Mouse (Mus musculus) gastrocnemius, adult 2 months (tissue): ENCODE results near the gene Prkcq. TPM values are rescaled to one million over a fixed set of nuclear protein-coding genes. Genes with fewer than 3 reads are reported as not detected.

ENCODE experiments used
- DNase-seq: peaks from one replicate; pipeline ENCODE4 v3.0.0; 2022
- H3K27ac ChIP-seq: fragments of 200-600 bp; 2 replicates; pipeline ENCODE4 v1.8.1; 2022; ENCODE audit warnings: mild to moderate bottlenecking
- H3K4me3 ChIP-seq: fragments of 200-600 bp; 2 replicates; pipeline ENCODE4 v1.8.1; 2022; ENCODE audit warnings: mild to moderate bottlenecking, moderate library complexity
- CTCF ChIP-seq: fragments of 200-600 bp; IDR thresholded peaks from 2 replicates; pipeline ENCODE4 v1.8.1; 2022; ENCODE audit warnings: antibody characterized with exemption, mild to moderate bottlenecking, moderate library complexity
- intact Hi-C: fragments of 180-260 bp; cut with DNase I; formaldehyde crosslinking; loops from one replicate; pipeline ENCODE4 v1.15.1; 2025
- total RNA-seq, 2 experiments: library from RNA; stranded (reverse); gene quantifications; 2 replicates each; pipeline ENCODE4 v1.2.3; 2021

Gene Prkcq
- total RNA-seq, 2 experiments from 2014 or later, result 75.5 to 85.1 TPM

DNA sequence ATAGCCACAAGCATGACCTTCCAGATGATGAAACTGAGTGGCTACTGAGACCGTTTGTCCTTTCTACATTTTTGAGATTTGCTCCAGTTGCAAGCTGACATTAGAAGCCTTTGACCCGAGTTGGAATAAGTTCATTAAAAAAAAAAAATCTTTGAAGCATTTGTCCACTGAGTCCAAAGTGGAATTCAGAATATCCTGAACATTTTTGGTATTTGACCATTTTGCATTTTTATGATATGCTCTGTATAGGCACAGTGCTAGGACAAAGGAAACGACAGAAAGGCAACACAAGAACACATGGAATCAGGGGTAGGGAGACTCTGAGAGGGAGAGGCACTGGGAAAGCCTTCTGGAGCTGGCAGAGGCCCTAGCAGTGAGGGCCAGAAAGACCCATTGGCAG, 9.2 kb upstream of the Prkcq start:
- no peak for TF ChIP-seq CTCF
- Histone ChIP-seq H3K27ac (no peak overlapping the region), H3K4me3 (no peak overlapping the region)
- intact Hi-C loops, result no loop called here
- DNase-seq, result no peak

DNA sequence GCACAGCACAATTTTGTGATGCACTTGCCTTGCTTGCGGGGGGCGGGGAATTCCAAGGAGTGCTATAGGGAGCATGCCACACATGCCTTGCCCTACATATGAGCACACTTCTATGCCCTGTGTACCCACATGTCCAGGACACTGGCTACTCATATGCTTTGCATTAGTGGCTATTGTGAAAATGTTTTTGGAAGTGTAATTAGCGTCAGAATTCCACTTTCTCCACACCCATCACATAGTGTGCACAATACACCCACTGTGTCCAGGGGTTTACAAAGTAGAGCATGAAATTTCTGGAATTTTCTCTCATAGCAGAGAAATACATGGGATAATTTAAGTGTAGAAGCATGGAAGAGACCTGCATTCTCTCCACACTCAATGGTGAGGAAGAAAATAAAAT, 7.7 kb upstream of the Prkcq start:
- no peak for DNase-seq
- no peak for TF ChIP-seq CTCF
- H3K4me3 ChIP-seq, result no peak overlapping the region
- H3K27ac ChIP-seq, result no peak overlapping the region
- intact Hi-C loops, result no loop called here

DNA sequence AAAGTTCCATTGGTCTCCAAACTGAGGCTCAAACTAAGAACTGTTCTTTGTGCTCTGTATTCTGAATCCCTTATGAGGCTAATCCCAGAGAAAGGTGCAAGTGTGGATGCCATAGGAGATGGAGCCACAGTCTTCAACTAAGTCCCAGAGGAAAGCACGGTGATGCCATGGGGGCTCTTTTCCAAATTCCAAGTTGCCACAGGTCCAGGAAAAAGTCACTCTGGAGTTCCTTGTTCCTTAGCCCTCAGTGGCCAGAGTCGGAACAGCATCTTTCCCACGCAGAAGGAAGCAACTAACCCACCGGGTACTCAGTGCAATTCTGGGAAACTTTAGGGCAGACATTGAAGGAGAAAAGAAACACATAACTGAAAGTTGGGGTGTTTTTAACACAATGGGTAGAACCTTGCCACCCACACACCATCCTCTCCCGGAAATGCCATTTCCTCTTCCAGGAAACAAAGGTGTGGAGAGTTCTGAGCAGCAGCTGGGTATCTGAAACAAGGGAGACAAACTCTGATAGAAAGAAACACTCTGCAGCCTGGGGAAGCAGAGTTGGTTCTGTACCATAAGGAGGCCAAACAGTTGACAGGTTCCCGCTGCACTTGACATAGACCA, 2.1 kb upstream of the Prkcq start:
- TF ChIP-seq CTCF, result no peak
- no peak for DNase-seq
- intact Hi-C loops, result loop anchor here (5.0 to 10.0 kb wide), 5 partner anchors 38 to 355 kb away; no protein-coding TSS in a partner anchor
- no peak overlapping the region for H3K4me3 ChIP-seq
- no peak overlapping the region for H3K27ac ChIP-seq

DNA sequence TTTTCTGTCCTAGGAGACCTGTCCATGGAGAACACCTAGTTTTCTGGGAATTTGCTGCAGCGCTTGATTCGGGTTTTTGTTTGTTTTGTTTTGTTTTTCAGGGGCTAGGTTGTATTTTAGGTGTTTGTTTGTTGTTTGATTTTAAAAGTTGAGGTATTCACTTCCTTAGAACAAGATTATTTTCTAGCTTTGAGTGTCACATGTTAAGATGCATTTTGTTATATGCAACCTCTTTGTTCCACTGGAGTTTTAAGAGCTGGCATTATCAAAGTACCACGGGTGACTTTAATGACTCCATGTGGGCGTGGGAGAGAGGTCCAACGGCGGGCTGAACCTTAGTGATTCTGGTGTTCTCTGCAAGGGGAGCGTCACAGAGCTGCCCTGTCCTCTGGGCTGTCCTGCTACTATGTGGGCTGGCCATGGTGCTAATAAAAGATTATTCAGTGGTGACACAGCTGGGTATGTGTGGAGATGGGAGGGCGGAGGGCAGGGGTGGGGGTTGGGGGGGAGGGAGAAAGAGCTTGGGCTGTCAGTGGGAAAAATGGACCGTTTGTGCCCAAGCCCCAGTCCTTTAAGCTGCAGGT, 1.0 kb downstream of the Prkcq start:
- Histone ChIP-seq H3K27ac (peak overlapping the region; percentile 96), H3K4me3 (peak overlapping the region; percentile 84)
- no peak for TF ChIP-seq CTCF
- intact Hi-C loops, result loop anchor here (2.0 to 10.0 kb wide), 6 partner anchors 41 to 352 kb away; no protein-coding TSS in a partner anchor
- peak; percentile 64 for DNase-seq

DNA sequence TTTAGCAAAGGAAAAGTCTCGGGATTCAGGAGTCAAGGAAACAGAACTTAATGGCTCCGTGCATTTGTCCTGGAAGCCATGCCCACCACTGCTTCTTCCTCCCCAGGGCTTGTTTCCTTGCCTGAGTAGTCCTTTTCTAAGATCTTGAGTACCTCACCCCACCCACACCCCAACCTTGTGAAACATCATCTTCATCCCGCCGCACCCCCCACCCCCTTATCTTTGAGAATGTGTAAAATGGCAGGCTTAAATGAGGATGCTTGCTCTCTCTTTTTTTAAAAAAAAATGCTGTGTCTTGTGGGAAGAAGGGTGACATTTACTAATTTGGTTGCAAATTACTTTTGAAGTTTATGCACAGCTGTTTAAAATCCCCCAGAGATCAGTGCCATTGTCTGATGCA, 1.6 kb downstream of the Prkcq start:
- peak overlapping the region; percentile 84 for H3K4me3 ChIP-seq
- H3K27ac ChIP-seq, result peak overlapping the region; percentile 96
- intact Hi-C loops, result loop anchor here (2.0 to 10.0 kb wide), 6 partner anchors 41 to 351 kb away; no protein-coding TSS in a partner anchor

DNA sequence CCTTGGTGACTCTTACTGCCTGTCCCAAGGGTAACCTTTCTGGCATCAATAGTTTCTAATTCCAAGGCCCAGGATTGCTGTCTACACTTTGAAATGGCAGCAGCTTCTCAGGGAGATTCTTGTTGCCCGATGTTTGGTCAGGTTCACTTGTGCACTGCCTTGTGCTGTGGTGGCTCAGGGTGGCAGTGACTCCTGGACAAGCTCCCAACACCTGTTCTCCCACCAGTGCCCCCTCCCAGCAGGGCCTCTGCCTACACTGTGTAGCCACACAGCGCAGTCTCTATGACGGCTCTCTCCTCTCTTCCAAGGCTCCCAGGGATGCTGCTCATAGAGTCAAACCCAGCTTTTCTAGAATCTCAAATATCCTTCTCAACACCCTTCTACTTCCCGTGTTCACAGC, 2.2 kb downstream of the Prkcq start:
- peak overlapping the region; percentile 96 for H3K27ac ChIP-seq
- no peak for TF ChIP-seq CTCF
- DNase-seq, result peak; percentile 80
- intact Hi-C loops, result loop anchor here (5.0 to 10.0 kb wide), 5 partner anchors 42 to 351 kb away; no protein-coding TSS in a partner anchor
- peak overlapping the region; percentile 84 for H3K4me3 ChIP-seq

More for the DNA sequence above, 1.6 kb downstream of the Prkcq start:
- TF ChIP-seq CTCF, result no peak
- no peak for DNase-seq

DNA sequence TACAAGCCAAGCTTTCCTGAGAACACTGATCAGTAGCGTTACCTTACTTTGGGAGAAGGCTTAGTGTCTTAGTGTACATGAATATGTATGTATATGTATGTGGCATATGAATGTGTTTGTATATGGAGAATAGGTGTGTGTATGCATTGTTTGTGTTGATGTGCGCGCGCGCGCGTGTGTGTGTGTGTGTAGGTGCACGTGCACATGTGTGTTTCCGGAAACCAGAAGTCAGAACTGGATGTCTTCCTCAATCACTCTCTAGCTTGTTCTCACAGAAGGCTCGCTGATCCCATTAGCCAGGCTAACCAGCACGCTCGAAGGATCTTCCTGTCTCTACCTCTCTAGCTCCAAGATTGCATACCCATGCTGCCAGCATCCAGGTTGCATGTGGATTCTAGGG, 6.0 kb downstream of the Prkcq start:
- intact Hi-C loops, result loop anchor here (10.0 kb wide), 2 partner anchors 107 to 347 kb away; no protein-coding TSS in a partner anchor
- Histone ChIP-seq H3K4me3 (no peak overlapping the region), H3K27ac (no peak overlapping the region; the same call in 1 of the 2 replicates)
- TF ChIP-seq CTCF, result no peak
- DNase-seq, result no peak

DNA sequence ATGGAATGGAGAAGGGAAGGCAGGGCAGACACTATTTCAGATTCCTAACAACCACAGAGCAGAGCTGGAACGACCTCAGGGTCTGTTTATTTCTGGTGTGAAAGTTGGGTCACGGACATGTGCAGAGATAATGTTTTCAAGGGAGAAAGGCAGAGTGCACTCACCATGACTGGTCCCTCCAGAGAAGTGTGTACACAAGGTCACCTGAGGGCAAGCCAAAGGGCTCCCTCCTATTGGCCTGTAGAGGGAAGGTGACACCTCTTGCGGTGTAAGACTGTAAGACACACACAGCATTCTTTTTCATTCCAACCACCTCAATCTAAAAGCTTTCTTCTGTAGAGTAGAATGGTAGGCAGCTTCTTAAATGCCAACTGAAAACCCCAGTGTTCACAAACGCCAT, 9.6 kb downstream of the Prkcq start:
- Histone ChIP-seq H3K4me3 (no peak overlapping the region), H3K27ac (peak overlapping the region; percentile 80)
- TF ChIP-seq CTCF, result no peak
- peak; percentile 59 for DNase-seq
- intact Hi-C loops, result no loop called here

DNA sequence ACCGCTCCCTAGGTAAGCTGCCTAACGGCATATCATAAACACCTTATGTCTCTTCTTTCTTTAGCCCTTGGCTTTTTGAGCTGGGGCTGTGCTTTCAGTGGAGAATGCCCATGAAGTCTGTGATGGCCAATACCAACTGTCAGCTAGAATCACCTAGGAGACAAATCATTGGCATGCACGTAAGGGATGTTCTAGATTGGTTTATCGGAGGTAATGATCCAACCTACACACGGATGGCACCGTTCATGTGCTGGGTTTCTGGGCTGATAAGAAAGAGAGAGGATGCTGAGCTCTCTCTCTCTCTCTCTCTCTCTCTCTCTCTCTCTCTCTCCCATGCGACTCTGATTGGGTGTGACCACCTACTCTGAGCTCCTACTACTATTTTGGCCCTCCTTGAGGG, 10.2 kb downstream of the Prkcq start:
- intact Hi-C loops, result no loop called here
- peak overlapping the region; percentile 80 for H3K27ac ChIP-seq
- TF ChIP-seq CTCF, result no peak
- no peak for DNase-seq
- no peak overlapping the region for H3K4me3 ChIP-seq

DNA sequence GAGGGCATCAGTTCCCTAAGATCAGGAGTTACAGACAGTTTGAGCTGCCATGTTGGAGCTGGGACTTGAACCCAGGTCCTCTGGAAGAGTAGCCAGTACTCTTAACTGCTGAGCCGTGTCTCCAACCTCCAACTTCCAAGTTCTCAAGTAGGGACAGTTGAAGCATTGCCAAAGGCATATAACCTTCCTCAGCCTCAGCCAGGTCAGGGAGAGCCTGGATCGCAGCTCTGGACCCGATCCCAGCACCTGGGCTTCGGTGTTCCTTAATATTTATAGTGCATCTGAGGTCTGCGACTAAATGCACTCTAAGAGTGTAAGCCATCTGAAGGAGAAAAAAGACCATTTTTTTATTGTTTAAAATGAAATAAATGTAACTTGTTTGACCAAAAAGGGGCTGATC, 12.1 kb downstream of the Prkcq start:
- H3K4me3 ChIP-seq, result no peak overlapping the region
- peak overlapping the region; percentile 62 for H3K27ac ChIP-seq
- peak; percentile 87 for DNase-seq
- no peak for TF ChIP-seq CTCF
- intact Hi-C loops, result no loop called here

DNA sequence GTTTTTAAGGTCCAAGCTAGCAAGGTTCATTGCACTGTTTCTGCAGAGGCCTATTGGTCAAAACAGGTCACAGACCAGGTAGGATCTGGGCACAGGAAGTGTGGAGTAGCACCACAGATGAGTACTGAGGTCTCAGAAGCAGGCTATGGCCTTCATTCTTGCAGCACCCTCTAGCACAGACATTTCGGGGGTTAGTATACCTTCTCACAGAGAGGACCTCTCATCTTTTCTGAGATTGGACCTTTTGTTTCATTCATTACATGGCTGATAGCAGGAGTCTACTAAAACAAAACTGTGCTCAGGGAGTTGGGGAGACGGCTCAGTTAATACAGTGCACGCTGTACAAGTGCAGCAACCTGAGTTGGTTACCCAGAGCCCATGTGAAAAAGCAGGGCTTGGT, 14.7 kb downstream of the Prkcq start:
- no peak for TF ChIP-seq CTCF
- intact Hi-C loops, result loop anchor here (5.0 kb wide), 1 partner anchor 36 kb away; no protein-coding TSS in a partner anchor
- no peak for DNase-seq
- H3K4me3 ChIP-seq, result no peak overlapping the region
- H3K27ac ChIP-seq, result peak overlapping the region; percentile 12; the same call in 1 of the 2 replicates

DNA sequence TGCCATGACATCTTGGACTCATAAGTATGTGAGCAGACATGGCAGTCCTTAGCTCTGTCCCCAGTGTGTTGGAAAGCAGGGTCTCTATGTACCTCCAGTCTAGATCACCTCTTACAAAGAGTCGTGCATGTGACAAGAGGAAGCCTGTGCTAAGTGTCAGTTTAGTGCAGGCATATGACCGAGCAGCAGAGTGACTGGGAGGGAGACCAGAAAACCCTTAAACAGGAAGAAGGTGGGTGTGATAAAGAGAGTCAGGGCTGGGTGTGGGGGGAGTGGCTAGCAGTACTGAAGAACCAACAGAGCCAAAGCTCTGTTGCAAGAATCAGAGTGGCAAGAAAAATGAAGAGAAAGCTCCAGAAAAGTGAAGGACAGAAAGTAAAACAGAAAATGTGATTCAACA, 15.3 kb downstream of the Prkcq start:
- Histone ChIP-seq H3K27ac (no peak overlapping the region), H3K4me3 (no peak overlapping the region)
- no peak for DNase-seq
- TF ChIP-seq CTCF, result no peak
- intact Hi-C loops, result loop anchor here (5.0 kb wide), 1 partner anchor 35 kb away; no protein-coding TSS in a partner anchor

DNA sequence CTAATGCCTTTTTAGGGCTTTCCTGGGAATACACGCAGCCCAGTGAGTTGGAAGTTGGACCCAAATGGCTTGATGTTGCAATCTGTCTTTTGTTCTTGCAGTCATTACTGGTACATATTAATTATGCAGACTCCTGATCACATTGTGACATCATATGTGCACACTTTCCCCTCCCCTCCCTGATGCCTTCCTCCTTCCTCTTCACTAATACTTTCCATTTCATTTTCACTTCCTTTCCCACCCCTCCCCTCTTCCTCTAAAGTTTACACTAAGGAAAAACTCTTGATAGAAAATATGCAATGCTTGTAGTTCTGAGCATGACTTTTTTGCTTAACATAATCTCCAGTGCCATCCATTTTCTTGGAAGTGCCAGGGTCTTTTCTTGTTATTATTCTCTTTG, 16.4 kb downstream of the Prkcq start:
- no peak for DNase-seq
- H3K4me3 ChIP-seq, result no peak overlapping the region
- intact Hi-C loops, result loop anchor here (5.0 kb wide), 1 partner anchor 34 kb away; no protein-coding TSS in a partner anchor
- H3K27ac ChIP-seq, result no peak overlapping the region
- TF ChIP-seq CTCF, result no peak
